ENCODE assay signal across 8 mouse cellular contexts in genomic region chr8:4275275-4276110, GRCm38 (mm10). TPM values are rescaled to one million over a fixed set of nuclear protein-coding genes. Genes with fewer than 3 reads are reported as not detected.
A peak's percentile ranks its signal among the peaks of the same experiment; 100 is the strongest.
DNase-seq lines count a peak whose midpoint lies in the region; ATAC-seq lines count a peak whose summit lies in the region.

Gene Timm44 (minus strand): TSS chr8:4275913.

- peak; percentile 93 for DNase-seq in B cell, adult 2 months
- peak; percentile 99 for DNase-seq in brain, adult 2 months (ENCODE audit: low read depth, low spot score)
- peak; percentile 97 for DNase-seq in heart, embryonic 10.5 days (ENCODE audit: low spot score)
- DNase-seq in liver = peak; percentile 93
- peak; percentile 90 to 94 for DNase-seq in spleen, postnatal 4 days (ENCODE audit: low spot score in 2 of 2)

- H3K4me2 ChIP-seq in kidney, embryonic 15.5 days = peak within 1 kb of the TSS; percentile 64

- H3K27ac ChIP-seq in heart, embryonic 10.5 days = peak within 1 kb of the TSS; percentile 93
- H3K27ac ChIP-seq in kidney, embryonic 15.5 days = peak within 1 kb of the TSS; percentile 52

- peak within 1 kb of the TSS; percentile 81 for H3K4me3 ChIP-seq in heart, embryonic 10.5 days
- H3K4me3 ChIP-seq in kidney, embryonic 15.5 days (replicated peaks) = peak within 1 kb of the TSS; percentile 77

- no peaks in the 10 kb centered on the region for H3K27me3 ChIP-seq in heart, embryonic 10.5 days (ENCODE audit: insufficient read depth, poor library complexity, severe bottlenecking)
- H3K27me3 ChIP-seq in kidney, embryonic 15.5 days = no peaks in the 10 kb centered on the region

- peaks cover 32% of the 10 kb centered on the region for H3K36me3 ChIP-seq in heart, embryonic 10.5 days
- H3K36me3 ChIP-seq in kidney, embryonic 15.5 days = peaks cover 35% of the 10 kb centered on the region

- H3K9me3 ChIP-seq in heart, embryonic 10.5 days = no peaks in the 10 kb centered on the region
- H3K9me3 ChIP-seq in kidney, embryonic 15.5 days (replicated peaks) = no peaks in the 10 kb centered on the region

- H3K4me1 ChIP-seq in heart, embryonic 10.5 days = 0 out of 2 replicates have a peak, but pooled peaks cover 10% of the 10 kb centered on the region
- H3K4me1 ChIP-seq in kidney, embryonic 15.5 days = peaks cover 14% of the 10 kb centered on the region

- under 1% methylated on average over 39 of the region's 39 CpGs for WGBS in heart, embryonic 10.5 days
- under 1% methylated on average over 39 of the region's 39 CpGs for WGBS in kidney, embryonic 15.5 days

- ATAC-seq in erythroblast, adult 5-6 weeks (replicated peaks; ENCODE audit: low FRiP score, poor library complexity, severe bottlenecking) = peak; percentile 100
- peak; percentile 97 for ATAC-seq in kidney, embryonic 15.5 days (replicated peaks; ENCODE audit: low FRiP score)
- ATAC-seq in monocyte, adult 5-6 weeks (replicated peaks; ENCODE audit: insufficient number of reproducible peaks, low FRiP score, low TSS enrichment, poor library complexity, severe bottlenecking) = peak; percentile 98

- peak within 1 kb of the TSS; percentile 79 for H3K9ac ChIP-seq in kidney, embryonic 15.5 days

RNA-seq across cellular contexts. Expression of gene Timm44, which starts in this region (rescaled TPM):
- 11.7 and 24.2 TPM in 2 replicates for total RNA-seq in erythroblast, adult 5-6 weeks (2015; ENCODE audit: low replicate concordance)
- 19.4 and 31.6 TPM in 2 replicates for total RNA-seq in erythroblast, adult 5-6 weeks (2017; ENCODE audit: low replicate concordance)
- polyA plus RNA-seq in heart, embryonic 10.5 days (2016; fragmentation: Nextera tagmentation; extraction: Ambion mirVana) = 70.2 and 72.0 TPM in 2 replicates
- polyA plus RNA-seq in kidney, embryonic 15.5 days (2015; fragmentation: Nextera tagmentation; extraction: Ambion mirVana) = 64.5 and 69.5 TPM in 2 replicates
- total RNA-seq in monocyte, adult 5-6 weeks (2017) = 55.0 to 89.8 TPM (median 63.5 TPM) in 3 replicates

Comparison
In these comparisons a context has a peak if more than half of its experiments do, and no peak if none do; other contexts are left out.
1. Peak in every context shown above with its lines: DNase-seq, ATAC-seq, H3K4me3 ChIP-seq and H3K27ac ChIP-seq.